Mouse (Mus musculus) hindbrain, postnatal 0 days (tissue): ENCODE data around the gene 4930595D18Rik. TPM values are rescaled to one million over a fixed set of nuclear protein-coding genes. Genes with fewer than 3 reads are reported as not detected.

Experiments
- ATAC-seq: fragments of 200-750 bp; cut with Nextera tagmentation; 2 replicates; pipeline ENCODE4 v1.8.0; 2017; ENCODE audit warnings: mild to moderate bottlenecking, moderate TSS enrichment, moderate library complexity
- DNase-seq: peaks from one replicate; pipeline ENCODE4 v3.0.0-alpha.2; 2015; ENCODE audit warnings: low spot score
- H3K27ac ChIP-seq: fragments of 300-500 bp; sonication (generic); 2 replicates; pipeline ENCODE4 v1.5.1; 2014; ENCODE audit warnings: mild to moderate bottlenecking
- H3K27me3 ChIP-seq: fragments of 300-500 bp; sonication (generic); 2 replicates; pipeline ENCODE4 v1.6.1; 2014; ENCODE audit warnings: low read length, mixed read lengths; ENCODE audit not compliant: insufficient read depth
- H3K36me3 ChIP-seq: fragments of 300-500 bp; sonication (generic); 2 replicates; pipeline ENCODE4 v1.6.1; 2014; ENCODE audit warnings: low read length, mixed read lengths; ENCODE audit not compliant: insufficient read depth
- H3K4me1 ChIP-seq: fragments of 300-500 bp; sonication (generic); 2 replicates; pipeline ENCODE4 v1.6.1; 2014; ENCODE audit warnings: antibody characterized with exemption, low read length, mixed read lengths; ENCODE audit not compliant: insufficient read depth
- H3K4me2 ChIP-seq: fragments of 300-500 bp; sonication (generic); 2 replicates; pipeline ENCODE4 v1.6.1; 2014; ENCODE audit warnings: low read depth, mild to moderate bottlenecking, low read length, moderate library complexity, mixed read lengths
- H3K4me3 ChIP-seq: fragments of 300-500 bp; sonication (generic); 2 replicates; pipeline ENCODE4 v1.5.1; 2014; ENCODE audit warnings: low read length
- H3K9ac ChIP-seq: fragments of 300-500 bp; sonication (generic); replicated peaks from 2 replicates; pipeline ENCODE4 v1.6.1; 2014; ENCODE audit warnings: mild to moderate bottlenecking, low read length, moderate library complexity, mixed read lengths
- H3K9me3 ChIP-seq: fragments of 300-500 bp; sonication (generic); 2 replicates; pipeline ENCODE4 v1.6.1; 2016; ENCODE audit warnings: low read length, mixed read lengths
- CTCF ChIP-seq: IDR thresholded peaks from 2 replicates; pipeline ENCODE4 v1.5.1; 2016; ENCODE audit warnings: antibody characterized with exemption, control low read depth, low read depth
- WGBS: fragments of 180-500 bp; shearing (Covaris S2); extraction: QIAGEN DNeasy Blood & Tissue Kit; methylation state at CpG from one replicate; pipeline ENCODE4 v1.1.7; 2014; 5-methylcytosine and 5-hydroxymethylcytosine counted together
- polyA plus RNA-seq: library from polyadenylated mRNA; unstranded; fragments of >200 nt; fragmentation: Nextera tagmentation; extraction: Ambion mirVana; gene quantifications from 2 replicates; pipeline ENCODE4 v1.2.1, GENCODE M21; 2015
- total RNA-seq: library from RNA; depleted of rRNA; stranded (reverse); fragments of >200 nt; gene quantifications from 2 replicates; pipeline ENCODE4 v1.2.3, GENCODE M21; 2014; rRNA removed

4930595D18Rik gene
- total and polyA plus RNA-seq, 2 experiments from 2014 or later: not detected

DNA sequence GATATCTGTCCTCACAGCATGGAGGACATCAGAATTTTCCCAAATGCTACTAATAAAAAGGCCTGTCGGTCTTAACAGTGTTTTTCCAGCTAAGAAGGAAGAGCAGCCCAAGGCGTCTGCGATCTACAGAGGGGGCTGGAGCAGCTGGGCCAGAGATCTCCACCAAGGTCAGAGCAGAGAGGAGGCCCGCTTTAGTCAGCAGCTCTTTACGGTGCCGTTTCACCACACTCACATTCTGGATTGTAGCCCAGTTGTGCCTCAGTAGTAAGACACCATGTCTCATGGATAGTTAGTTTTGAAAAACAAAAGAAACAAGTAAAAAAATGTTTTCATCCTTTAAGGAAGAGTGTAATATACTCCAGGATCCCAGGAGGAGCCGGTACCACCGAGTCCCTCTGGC is 73.1 kb downstream of the 4930595D18Rik start:
- ATAC-seq: no peak
- no peak overlapping the region for H3K9ac ChIP-seq
- peaks cover 28% of the 10 kb centered on the region for H3K36me3 ChIP-seq
- H3K27ac ChIP-seq: no peak overlapping the region
- H3K4me1 ChIP-seq: no peaks in the 10 kb centered on the region
- H3K27me3 ChIP-seq: no peaks in the 10 kb centered on the region
- 88% methylated on average over 8 of the region's 8 CpGs for WGBS
- no peaks in the 10 kb centered on the region for H3K9me3 ChIP-seq
- no peak for DNase-seq
- no peak overlapping the region for H3K4me3 ChIP-seq
- H3K4me2 ChIP-seq: no peak overlapping the region
- TF ChIP-seq CTCF: no peak

Other genes starting within 250 kb of the 4930595D18Rik start
- gene Ankrd9, start 205.5 kb downstream of the 4930595D18Rik start, total RNA-seq: 14.3 and 21.1 TPM in 2 replicates
- gene Ankrd9, start 205.5 kb downstream of the 4930595D18Rik start, polyA plus RNA-seq: 12.8 and 14.8 TPM in 2 replicates
- gene Rcor1, start 145.1 kb downstream of the 4930595D18Rik start, total RNA-seq: 11.1 and 13.1 TPM in 2 replicates
- 3.0 and 3.1 TPM in 2 replicates for gene Rcor1, start 145.1 kb downstream of the 4930595D18Rik start, polyA plus RNA-seq
- 35.8 and 40.8 TPM in 2 replicates for gene Traf3, start 18.1 kb downstream of the 4930595D18Rik start, total RNA-seq
- gene Traf3, start 18.1 kb downstream of the 4930595D18Rik start, polyA plus RNA-seq: 12.9 and 13.7 TPM in 2 replicates
- 82.6 and 133 TPM in 2 replicates for gene Amn, start 86.6 kb upstream of the 4930595D18Rik start, total RNA-seq
- 97.6 and 106 TPM in 2 replicates for gene Amn, start 86.6 kb upstream of the 4930595D18Rik start, polyA plus RNA-seq
- gene Cdc42bpb, start 193.2 kb upstream of the 4930595D18Rik start, total RNA-seq: 229 and 236 TPM in 2 replicates
- 28.4 and 30.4 TPM in 2 replicates for gene Cdc42bpb, start 193.2 kb upstream of the 4930595D18Rik start, polyA plus RNA-seq
- 4.3 and 11.8 TPM in 2 replicates for gene Lbhd2, start 222.3 kb upstream of the 4930595D18Rik start, total RNA-seq
- gene Lbhd2, start 222.3 kb upstream of the 4930595D18Rik start, polyA plus RNA-seq: 6.0 and 7.8 TPM in 2 replicates
- 0.99 and 2.9 TPM in 2 replicates for gene Exoc3l4, start 232.5 kb upstream of the 4930595D18Rik start, total RNA-seq
- 1.7 and 2.3 TPM in 2 replicates for gene Exoc3l4, start 232.5 kb upstream of the 4930595D18Rik start, polyA plus RNA-seq